Mouse (Mus musculus): ENCODE data around the gene Sh3rf1.

DNA sequence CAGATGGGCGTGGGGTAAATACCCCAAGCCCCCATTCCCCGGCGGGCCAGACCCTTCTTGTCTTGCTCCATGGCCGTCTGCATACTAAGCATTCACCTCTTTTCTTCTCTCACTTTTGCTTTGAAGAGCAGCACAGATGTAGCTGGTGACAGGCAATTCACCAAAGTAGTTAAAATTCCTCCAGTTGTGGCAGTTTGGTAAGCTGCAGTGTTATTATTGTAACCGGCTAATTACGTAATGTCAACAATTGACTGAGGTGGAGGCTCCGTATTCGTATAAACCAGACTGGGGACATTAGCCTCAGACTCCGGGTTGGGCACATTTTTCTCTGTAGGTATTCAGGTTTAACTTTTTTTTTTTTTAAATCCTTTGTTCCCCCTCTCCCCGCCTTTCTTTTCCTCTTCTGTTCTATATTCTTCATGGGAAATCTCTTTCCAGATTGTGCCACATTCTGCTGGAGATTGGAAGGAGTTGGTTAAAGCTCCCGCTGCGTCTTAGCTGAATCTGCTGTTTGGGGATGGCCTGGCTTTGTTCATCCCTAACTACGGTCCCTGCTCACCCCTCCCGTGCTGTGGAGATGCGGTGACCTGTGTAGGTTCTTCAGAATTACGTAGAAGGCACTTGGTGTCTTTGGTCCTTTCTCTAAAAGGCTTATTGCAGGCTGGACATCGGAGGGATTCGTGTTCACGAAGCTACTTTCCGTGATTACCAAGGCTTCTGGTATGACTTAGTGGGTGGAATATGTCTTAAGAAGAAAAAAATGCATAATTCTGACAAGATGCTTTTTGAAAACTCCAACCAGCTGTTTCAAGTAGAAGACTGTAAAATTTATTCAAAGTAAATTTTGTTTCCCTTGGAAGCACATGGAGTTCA, 86.1 kb downstream of the Sh3rf1 start:
- TF ChIP-seq CTCF (conservative IDR thresholded peaks at IDR 0.05; ENCODE audit: low read length) (no peak), NANOG (IDR thresholded peaks at IDR 0.05; ENCODE audit: borderline replicate concordance, low read length) (no peak), POU5F1 (IDR thresholded peaks at IDR 0.05; ENCODE audit: borderline replicate concordance, low read length) (no peak)

Measured in E14TG2a.4 (cell line).